Mouse (Mus musculus): ENCODE measurements around the gene Tacr1. TPM values are rescaled to one million over a fixed set of nuclear protein-coding genes. Genes with fewer than 3 reads are reported as not detected.
A peak's percentile ranks its signal among the peaks of the same experiment; 100 is the strongest.
"Not testable (repeated sequence)": the region's sequence is repeated elsewhere in the genome, so short reads cannot be mapped to it uniquely, and the experiment has no call there.

Gene Tacr1
- polyA plus RNA-seq (2015; fragmentation: Nextera tagmentation; extraction: Ambion mirVana): not detected in 2 replicates

GRCm38 (mm10) chr6:82401595-82402451, at the start of gene Tacr1:
TSS of gene Tacr1 (plus strand) at chr6:82402334.
- Histone ChIP-seq H3K9ac (no peak within 1 kb of the TSS), H3K4me3 (replicated peaks) (no peak within 1 kb of the TSS)
- ATAC-seq (ENCODE audit: insufficient read depth): no peak

GRCm38 (mm10) chr6:82376144-82376543, 26.0 kb upstream of the Tacr1 start:
- no peak overlapping the region for H3K4me3 ChIP-seq (replicated peaks)
- no peaks in the 10 kb centered on the region for H3K4me1 ChIP-seq (replicated peaks)
- no peak for ATAC-seq (ENCODE audit: insufficient read depth)
- H3K27me3 ChIP-seq: no peaks in the 10 kb centered on the region
- H3K4me2 ChIP-seq: no peak overlapping the region
- H3K27ac ChIP-seq (replicated peaks): no peak overlapping the region
- WGBS (ENCODE audit: insufficient replicate concordance): 51% methylated on average over 3 of the region's 3 CpGs
- H3K9me3 ChIP-seq (replicated peaks): no peaks in the 10 kb centered on the region
- H3K36me3 ChIP-seq (replicated peaks): no peaks in the 10 kb centered on the region
- no peak overlapping the region for H3K9ac ChIP-seq

More at GRCm38 (mm10) chr6:82401595-82402451, at the start of gene Tacr1:
- Histone ChIP-seq H3K9me3 (replicated peaks) (no peaks in the 10 kb centered on the region), H3K27ac (replicated peaks) (no peak within 1 kb of the TSS), H3K36me3 (replicated peaks) (no peaks in the 10 kb centered on the region), H3K4me2 (peak within 1 kb of the TSS; percentile 7), H3K27me3 (peaks cover 49% of the 10 kb centered on the region), H3K4me1 (replicated peaks) (no peaks in the 10 kb centered on the region)
- WGBS (ENCODE audit: insufficient replicate concordance): 2% methylated on average over 28 of the region's 28 CpGs

GRCm38 (mm10) chr6:82383556-82383955, 18.6 kb upstream of the Tacr1 start:
- WGBS (ENCODE audit: insufficient replicate concordance): 60% methylated on average over 5 of the region's 5 CpGs
- Histone ChIP-seq H3K4me1 (replicated peaks) (no peaks in the 10 kb centered on the region), H3K27ac (replicated peaks) (no peak overlapping the region), H3K27me3 (no peaks in the 10 kb centered on the region), H3K9me3 (replicated peaks) (no peaks in the 10 kb centered on the region), H3K36me3 (replicated peaks) (no peaks in the 10 kb centered on the region), H3K4me3 (replicated peaks) (no peak overlapping the region), H3K4me2 (no peak overlapping the region), H3K9ac (no peak overlapping the region)
- ATAC-seq (ENCODE audit: insufficient read depth): no peak

GRCm38 (mm10) chr6:82402501-82403495, 664 bp downstream of the Tacr1 start:
- Histone ChIP-seq H3K4me3 (replicated peaks) (no peak overlapping the region), H3K4me2 (peak overlapping the region; percentile 7), H3K27ac (replicated peaks) (no peak overlapping the region), H3K27me3 (peaks cover 49% of the 10 kb centered on the region), H3K9me3 (replicated peaks) (no peaks in the 10 kb centered on the region), H3K9ac (no peak overlapping the region), H3K36me3 (replicated peaks) (no peaks in the 10 kb centered on the region), H3K4me1 (replicated peaks) (no peaks in the 10 kb centered on the region)
- 4% methylated on average over 34 of the region's 34 CpGs for WGBS (ENCODE audit: insufficient replicate concordance)
- ATAC-seq (ENCODE audit: insufficient read depth): no peak

- WGBS (ENCODE audit: insufficient replicate concordance): 51% methylated on average over 6 of the region's 6 CpGs
Measured at GRCm38 (mm10) chr6:82418367-82418766, 16.2 kb downstream of the Tacr1 start.

GRCm38 (mm10) chr6:82420222-82420621, 18.1 kb downstream of the Tacr1 start:
- ATAC-seq (ENCODE audit: insufficient read depth): no peak
- H3K9me3 ChIP-seq (replicated peaks): no peaks in the 10 kb centered on the region
- H3K4me1 ChIP-seq (replicated peaks): no peaks in the 10 kb centered on the region
- no peaks in the 10 kb centered on the region for H3K27me3 ChIP-seq
- no peak overlapping the region for H3K4me2 ChIP-seq
- no peak overlapping the region for H3K9ac ChIP-seq
- no peak overlapping the region for H3K4me3 ChIP-seq (replicated peaks)
- no peak overlapping the region for H3K27ac ChIP-seq (replicated peaks)
- WGBS (ENCODE audit: insufficient replicate concordance): 41% methylated on average over 4 of the region's 4 CpGs
- no peaks in the 10 kb centered on the region for H3K36me3 ChIP-seq (replicated peaks)

More at GRCm38 (mm10) chr6:82418367-82418766, 16.2 kb downstream of the Tacr1 start:
- ATAC-seq (ENCODE audit: insufficient read depth): no peak
- H3K4me1 ChIP-seq (replicated peaks): no peaks in the 10 kb centered on the region
- no peak overlapping the region for H3K4me2 ChIP-seq
- H3K36me3 ChIP-seq (replicated peaks): no peaks in the 10 kb centered on the region
- H3K27ac ChIP-seq (replicated peaks): no peak overlapping the region
- no peak overlapping the region for H3K4me3 ChIP-seq (replicated peaks)
- no peaks in the 10 kb centered on the region for H3K9me3 ChIP-seq (replicated peaks)
- H3K27me3 ChIP-seq: no peaks in the 10 kb centered on the region
- no peak overlapping the region for H3K9ac ChIP-seq

- H3K27me3 ChIP-seq: no peaks in the 10 kb centered on the region
- no peak overlapping the region for H3K4me3 ChIP-seq (replicated peaks)
- 47% methylated on average over 6 of the region's 6 CpGs for WGBS (ENCODE audit: insufficient replicate concordance)
- no peak overlapping the region for H3K9ac ChIP-seq
- H3K9me3 ChIP-seq (replicated peaks): no peaks in the 10 kb centered on the region
- ATAC-seq (ENCODE audit: insufficient read depth): no peak
- no peak overlapping the region for H3K4me2 ChIP-seq
- no peaks in the 10 kb centered on the region for H3K36me3 ChIP-seq (replicated peaks)
- no peaks in the 10 kb centered on the region for H3K4me1 ChIP-seq (replicated peaks)
- no peak overlapping the region for H3K27ac ChIP-seq (replicated peaks)
Measured at GRCm38 (mm10) chr6:82428890-82429289, 26.8 kb downstream of the Tacr1 start.

GRCm38 (mm10) chr6:82429766-82430165, 27.6 kb downstream of the Tacr1 start:
- H3K27ac ChIP-seq (replicated peaks): no peak overlapping the region
- H3K36me3 ChIP-seq (replicated peaks): no peaks in the 10 kb centered on the region
- H3K4me1 ChIP-seq (replicated peaks): no peaks in the 10 kb centered on the region
- no peaks in the 10 kb centered on the region for H3K27me3 ChIP-seq
- H3K4me2 ChIP-seq: no peak overlapping the region
- no peak overlapping the region for H3K4me3 ChIP-seq (replicated peaks)
- WGBS (ENCODE audit: insufficient replicate concordance): 64% methylated on average over 6 of the region's 6 CpGs
- no peaks in the 10 kb centered on the region for H3K9me3 ChIP-seq (replicated peaks)
- no peak for ATAC-seq (ENCODE audit: insufficient read depth)
- no peak overlapping the region for H3K9ac ChIP-seq

- Histone ChIP-seq H3K36me3 (replicated peaks) (no peaks in the 10 kb centered on the region), H3K27ac (replicated peaks) (no peak overlapping the region), H3K9ac (no peak overlapping the region), H3K27me3 (no peaks in the 10 kb centered on the region), H3K4me3 (replicated peaks) (no peak overlapping the region), H3K4me2 (no peak overlapping the region), H3K4me1 (replicated peaks) (no peaks in the 10 kb centered on the region), H3K9me3 (replicated peaks) (no peaks in the 10 kb centered on the region)
- WGBS (ENCODE audit: insufficient replicate concordance): 47% methylated on average over 4 of the region's 4 CpGs
- ATAC-seq (ENCODE audit: insufficient read depth): no peak
Measured at GRCm38 (mm10) chr6:82437174-82437573, 35.0 kb downstream of the Tacr1 start.

- ATAC-seq (ENCODE audit: insufficient read depth); H3K27me3 ChIP-seq; H3K4me2 ChIP-seq; H3K4me1 ChIP-seq (replicated peaks); H3K36me3 ChIP-seq (replicated peaks); H3K9me3 ChIP-seq (replicated peaks); H3K27ac ChIP-seq (replicated peaks); H3K9ac ChIP-seq; H3K4me3 ChIP-seq (replicated peaks): not testable (repeated sequence)
- WGBS (ENCODE audit: insufficient replicate concordance): 60% methylated on average over 8 of the region's 8 CpGs
Measured at GRCm38 (mm10) chr6:82452206-82453095, 50.3 kb downstream of the Tacr1 start.

Measured in liver, embryonic 15.5 days (tissue).